Mouse (Mus musculus): ENCODE measurements at regions not wholly inside any gene's neighbourhood (a gene's known extent, or its start where the extent isn't known, plus 50 kb on each side); places are given as distances from the start of the nearest gene placed in this dataset.

DNA sequence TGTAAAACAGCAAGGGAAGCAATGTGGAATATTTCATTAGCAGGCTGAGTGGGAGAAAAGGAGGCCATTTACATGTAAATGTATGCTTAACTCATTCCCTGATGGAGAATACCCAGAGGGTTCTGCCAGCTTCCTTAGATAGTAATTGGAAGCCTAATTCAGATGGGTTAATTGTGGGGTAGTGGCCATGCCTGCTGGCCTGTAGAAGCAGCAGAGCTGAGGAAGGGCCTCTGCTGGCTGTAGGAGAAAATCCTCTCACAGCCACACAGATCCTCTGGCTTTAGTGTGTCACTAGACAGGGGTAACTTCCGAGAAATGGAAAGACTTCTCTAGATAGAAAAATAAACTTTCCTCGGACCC, 1588.7 kb upstream of the Got2 start:
- 66% methylated on average over 2 of the region's 2 CpGs for WGBS
- Histone ChIP-seq H3K36me3 (no peaks in the 10 kb centered on the region), H3K27ac (no peak overlapping the region), H3K9ac (no peak overlapping the region), H3K4me3 (replicated peaks) (no peak overlapping the region), H3K27me3 (replicated peaks) (no peaks in the 10 kb centered on the region), H3K9me3 (no peaks in the 10 kb centered on the region), H3K4me2 (replicated peaks) (no peak overlapping the region), H3K4me1 (replicated peaks) (no peaks in the 10 kb centered on the region)
- ATAC-seq, result no peak

DNA sequence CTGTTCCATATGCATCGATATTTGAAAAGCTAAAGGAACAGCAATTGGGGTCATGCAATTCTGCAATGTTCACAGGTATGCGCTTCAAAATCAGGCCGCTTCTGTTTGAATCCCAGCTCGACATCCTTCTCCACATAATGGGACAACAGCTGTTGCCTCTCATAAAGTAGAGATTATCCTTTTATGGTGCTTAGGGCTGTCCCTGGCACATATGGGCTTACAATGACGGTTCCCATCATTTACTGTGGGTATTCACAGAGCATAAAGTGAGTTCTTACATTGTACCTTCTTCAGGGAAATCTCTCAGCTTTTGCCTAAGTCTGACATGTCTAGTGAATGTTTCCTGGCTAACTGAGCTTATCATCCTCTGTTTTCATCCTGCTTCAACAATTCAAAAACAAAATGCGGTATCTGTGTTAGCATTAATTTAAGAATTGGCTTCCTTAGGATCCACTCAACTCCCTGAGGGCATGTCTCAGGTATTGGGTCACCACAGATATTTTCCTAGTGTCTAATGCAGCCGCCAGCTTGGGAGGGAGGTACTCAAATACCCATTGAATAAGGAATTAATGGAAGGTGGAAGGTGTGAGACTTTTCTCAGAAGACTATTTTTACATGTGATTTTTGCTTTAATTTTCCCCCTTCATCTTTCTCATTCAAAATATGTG, 1588.2 kb upstream of the Got2 start:
- 85% methylated on average over 7 of the region's 7 CpGs for WGBS
- Histone ChIP-seq H3K27ac (no peak overlapping the region), H3K27me3 (replicated peaks) (no peaks in the 10 kb centered on the region), H3K4me2 (replicated peaks) (no peak overlapping the region), H3K9me3 (no peaks in the 10 kb centered on the region), H3K4me3 (replicated peaks) (no peak overlapping the region), H3K4me1 (replicated peaks) (no peaks in the 10 kb centered on the region), H3K9ac (no peak overlapping the region), H3K36me3 (no peaks in the 10 kb centered on the region)
- no peak for ATAC-seq

DNA sequence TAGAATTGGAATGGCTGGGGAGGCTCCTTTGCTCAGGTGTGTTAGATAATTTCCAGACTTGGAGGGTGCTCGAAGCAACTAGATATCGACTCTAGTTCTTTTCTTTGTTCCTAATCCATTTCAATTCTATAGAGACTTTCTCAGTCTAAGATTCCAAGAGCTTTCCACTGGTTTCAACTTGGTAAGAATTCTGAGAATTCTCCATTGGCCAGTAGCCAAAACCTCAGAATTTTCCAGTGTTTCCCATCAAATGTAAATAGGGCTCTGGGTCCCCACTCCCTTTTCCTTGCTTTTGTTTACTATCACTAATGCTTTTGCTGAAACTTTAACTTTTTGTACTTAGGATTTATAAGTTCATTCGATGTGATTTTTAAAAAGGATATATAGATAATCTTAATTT, 1585.0 kb upstream of the Got2 start:
- H3K27me3 ChIP-seq (replicated peaks), result no peaks in the 10 kb centered on the region
- no peak overlapping the region for H3K9ac ChIP-seq
- H3K36me3 ChIP-seq, result no peaks in the 10 kb centered on the region
- H3K4me3 ChIP-seq (replicated peaks), result no peak overlapping the region
- no peaks in the 10 kb centered on the region for H3K9me3 ChIP-seq
- ATAC-seq, result no peak
- no peak overlapping the region for H3K27ac ChIP-seq
- WGBS, result 65% methylated on average over 3 of the region's 3 CpGs
- no peaks in the 10 kb centered on the region for H3K4me1 ChIP-seq (replicated peaks)
- no peak overlapping the region for H3K4me2 ChIP-seq (replicated peaks)

DNA sequence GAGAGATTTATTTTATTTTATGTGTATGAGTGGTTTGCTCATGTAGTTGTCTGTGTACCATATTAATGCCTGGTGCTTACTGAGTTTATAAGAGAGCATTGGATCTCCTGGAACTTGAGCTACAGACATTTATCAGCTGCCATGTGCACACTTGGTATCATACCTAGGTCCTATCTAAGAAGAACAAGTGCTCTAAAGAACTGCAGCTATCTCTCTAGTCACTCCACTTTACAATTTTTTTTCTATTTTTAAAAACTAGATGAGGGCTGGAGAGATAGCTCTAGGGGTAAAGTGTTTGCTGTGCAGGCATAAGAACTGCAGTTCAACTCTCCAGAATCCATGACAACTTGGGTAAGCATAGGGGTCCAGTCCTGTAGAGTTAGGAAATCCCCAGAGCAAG, 1573.1 kb upstream of the Got2 start:
- H3K36me3 ChIP-seq, result no peaks in the 10 kb centered on the region
- ATAC-seq, result no peak
- no peak overlapping the region for H3K4me2 ChIP-seq (replicated peaks)
- H3K4me1 ChIP-seq (replicated peaks), result no peaks in the 10 kb centered on the region
- no peak overlapping the region for H3K4me3 ChIP-seq (replicated peaks)
- no peaks in the 10 kb centered on the region for H3K9me3 ChIP-seq
- H3K27ac ChIP-seq, result no peak overlapping the region
- H3K9ac ChIP-seq, result no peak overlapping the region
- no peaks in the 10 kb centered on the region for H3K27me3 ChIP-seq (replicated peaks)

DNA sequence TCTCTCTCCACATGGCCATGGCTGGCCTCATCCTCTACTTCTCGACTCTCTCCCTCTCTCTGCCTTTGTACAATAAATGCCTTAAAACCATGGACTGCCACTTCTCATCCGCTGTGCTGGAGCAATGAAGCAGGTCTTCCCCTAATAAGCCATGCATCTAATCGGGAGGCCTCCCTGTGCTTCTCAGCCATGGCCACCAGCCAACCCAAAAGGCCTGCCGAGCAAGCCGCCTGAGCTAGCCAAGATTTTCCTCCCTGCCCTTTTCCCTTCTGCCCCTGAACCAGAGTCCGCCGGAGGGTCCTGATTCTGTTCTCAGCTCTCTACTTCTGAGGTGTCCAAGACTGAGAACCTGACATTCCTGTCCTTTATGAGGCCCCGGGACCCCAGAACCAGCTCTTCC, 1559.3 kb upstream of the Got2 start:
- Histone ChIP-seq H3K36me3 (no peaks in the 10 kb centered on the region), H3K27ac (no peak overlapping the region), H3K4me3 (replicated peaks) (no peak overlapping the region), H3K27me3 (replicated peaks) (no peaks in the 10 kb centered on the region), H3K9me3 (no peaks in the 10 kb centered on the region), H3K4me2 (replicated peaks) (no peak overlapping the region), H3K9ac (no peak overlapping the region), H3K4me1 (replicated peaks) (no peaks in the 10 kb centered on the region)
- 91% methylated on average over 8 of the region's 8 CpGs for WGBS
- ATAC-seq, result no peak

DNA sequence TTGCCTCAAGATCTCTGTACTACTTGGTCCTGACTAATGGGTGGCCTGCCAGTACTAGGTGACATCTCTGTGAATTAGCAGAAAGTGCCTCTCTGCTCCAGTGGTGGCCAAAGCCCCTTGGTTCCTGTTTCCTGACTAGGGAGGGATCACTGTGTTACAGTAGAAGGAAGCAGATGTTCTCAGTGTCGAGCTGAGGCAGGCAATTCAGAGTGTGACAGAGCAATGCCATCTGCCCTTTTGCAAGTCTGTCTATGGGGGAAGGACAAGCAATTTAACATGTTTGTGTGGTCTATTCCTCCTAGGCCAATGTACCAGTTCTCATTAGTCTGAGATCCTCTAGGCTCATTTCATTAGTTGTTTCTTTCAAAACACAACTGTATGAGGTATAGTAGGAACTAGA, 1553.1 kb upstream of the Got2 start:
- 36% methylated on average over 1 of the region's 1 CpGs for WGBS
- no peak for ATAC-seq
- Histone ChIP-seq H3K27ac (no peak overlapping the region), H3K4me1 (replicated peaks) (no peaks in the 10 kb centered on the region), H3K4me3 (replicated peaks) (no peak overlapping the region), H3K9me3 (no peaks in the 10 kb centered on the region), H3K36me3 (no peaks in the 10 kb centered on the region), H3K4me2 (replicated peaks) (no peak overlapping the region), H3K27me3 (replicated peaks) (no peaks in the 10 kb centered on the region), H3K9ac (no peak overlapping the region)

DNA sequence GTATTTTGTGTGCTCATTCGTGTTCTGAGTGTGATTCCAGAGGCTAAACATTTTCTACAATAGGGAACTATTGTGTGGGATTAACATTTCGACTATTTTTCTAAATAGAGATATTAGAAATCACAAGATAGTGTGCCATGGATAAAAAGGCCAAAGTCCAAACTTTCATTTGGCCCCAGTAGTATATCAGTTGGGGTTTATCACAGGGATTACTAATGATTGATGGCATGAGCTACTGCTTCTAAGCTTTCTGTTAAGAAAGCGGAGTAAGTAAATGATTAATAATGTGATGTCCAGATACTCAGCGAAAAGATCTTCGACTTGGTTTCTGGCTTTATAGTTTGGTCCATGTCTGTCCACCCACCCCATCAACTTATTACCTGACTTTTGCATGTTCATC, 1545.2 kb upstream of the Got2 start:
- Histone ChIP-seq H3K4me2 (replicated peaks) (no peak overlapping the region), H3K27ac (no peak overlapping the region), H3K9me3 (no peaks in the 10 kb centered on the region), H3K4me3 (replicated peaks) (no peak overlapping the region), H3K27me3 (replicated peaks) (no peaks in the 10 kb centered on the region), H3K4me1 (replicated peaks) (no peaks in the 10 kb centered on the region), H3K9ac (no peak overlapping the region), H3K36me3 (no peaks in the 10 kb centered on the region)
- ATAC-seq, result peak; percentile 84
- WGBS, result 51% methylated on average over 5 of the region's 5 CpGs

DNA sequence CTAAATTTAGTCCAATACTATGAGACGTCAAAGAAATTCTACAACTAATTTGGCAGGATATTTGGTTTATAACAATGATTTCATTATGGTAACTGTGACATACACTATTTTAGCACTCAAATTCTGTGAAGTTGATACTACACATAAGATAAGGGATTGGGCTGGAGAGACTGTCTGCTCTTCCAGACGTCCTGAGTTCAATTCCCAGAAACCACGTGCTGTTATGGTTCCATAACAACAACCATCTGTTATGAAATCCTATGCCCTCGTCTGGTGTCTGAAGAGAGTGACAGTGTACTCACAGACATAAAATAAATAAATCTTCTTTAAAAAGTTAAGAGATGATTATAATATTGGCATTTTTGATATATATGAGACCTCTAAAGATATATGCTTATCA, 1543.1 kb upstream of the Got2 start:
- Histone ChIP-seq H3K9ac (no peak overlapping the region), H3K4me1 (replicated peaks) (no peaks in the 10 kb centered on the region), H3K4me3 (replicated peaks) (no peak overlapping the region), H3K27ac (no peak overlapping the region), H3K9me3 (no peaks in the 10 kb centered on the region), H3K4me2 (replicated peaks) (no peak overlapping the region), H3K27me3 (replicated peaks) (no peaks in the 10 kb centered on the region), H3K36me3 (no peaks in the 10 kb centered on the region)
- ATAC-seq, result no peak
- 61% methylated on average over 4 of the region's 4 CpGs for WGBS

DNA sequence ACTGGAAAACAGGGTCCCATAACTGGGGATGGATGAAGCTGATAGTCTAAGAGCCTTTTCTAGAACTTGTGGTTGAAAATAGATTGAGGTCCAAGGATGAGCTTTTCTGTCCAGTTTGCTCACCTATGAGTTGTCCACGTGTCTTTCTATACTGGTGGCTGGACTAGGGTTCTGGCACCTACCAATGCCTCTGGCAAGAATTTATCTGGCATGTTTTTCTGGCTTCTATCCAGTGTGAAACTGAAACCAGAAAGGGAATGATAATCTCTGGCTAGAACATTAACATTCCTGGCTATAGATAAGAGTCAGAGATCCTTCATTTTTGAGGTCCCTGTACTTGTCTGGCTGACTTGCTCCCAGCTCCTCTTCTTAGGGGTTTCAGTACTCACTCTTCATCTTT, 1534.0 kb upstream of the Got2 start:
- Histone ChIP-seq H3K4me3 (replicated peaks) (no peak overlapping the region), H3K27ac (no peak overlapping the region), H3K27me3 (replicated peaks) (no peaks in the 10 kb centered on the region), H3K36me3 (no peaks in the 10 kb centered on the region), H3K9me3 (no peaks in the 10 kb centered on the region), H3K4me1 (replicated peaks) (no peaks in the 10 kb centered on the region), H3K9ac (no peak overlapping the region), H3K4me2 (replicated peaks) (no peak overlapping the region)
- ATAC-seq, result no peak
- WGBS, result 75% methylated on average over 1 of the region's 1 CpGs

DNA sequence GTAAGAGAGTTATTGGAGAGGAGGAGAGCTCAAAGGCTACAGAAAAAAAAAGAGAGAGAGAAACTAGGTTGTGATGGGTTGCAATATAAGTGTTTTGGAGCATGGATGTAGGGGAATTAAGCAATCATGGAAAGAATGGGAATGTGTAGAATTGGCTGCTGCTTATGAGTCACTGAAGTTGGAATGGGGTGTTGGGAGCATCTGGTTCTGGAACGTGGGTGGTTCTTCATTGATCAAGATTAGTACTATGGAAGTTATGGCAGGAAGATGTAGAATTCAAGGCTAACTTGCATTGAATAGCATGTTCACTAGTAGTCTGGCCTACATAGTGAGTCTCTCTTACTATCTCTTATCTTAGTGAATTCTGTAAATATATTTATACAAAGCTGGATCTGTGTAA, 1526.4 kb upstream of the Got2 start:
- Histone ChIP-seq H3K36me3 (no peaks in the 10 kb centered on the region), H3K27ac (no peak overlapping the region), H3K4me1 (replicated peaks) (no peaks in the 10 kb centered on the region), H3K4me3 (replicated peaks) (no peak overlapping the region), H3K4me2 (replicated peaks) (no peak overlapping the region), H3K9ac (no peak overlapping the region), H3K9me3 (no peaks in the 10 kb centered on the region), H3K27me3 (replicated peaks) (no peaks in the 10 kb centered on the region)
- ATAC-seq, result no peak
- 79% methylated on average over 1 of the region's 1 CpGs for whole genome bisulfite sequencing

DNA sequence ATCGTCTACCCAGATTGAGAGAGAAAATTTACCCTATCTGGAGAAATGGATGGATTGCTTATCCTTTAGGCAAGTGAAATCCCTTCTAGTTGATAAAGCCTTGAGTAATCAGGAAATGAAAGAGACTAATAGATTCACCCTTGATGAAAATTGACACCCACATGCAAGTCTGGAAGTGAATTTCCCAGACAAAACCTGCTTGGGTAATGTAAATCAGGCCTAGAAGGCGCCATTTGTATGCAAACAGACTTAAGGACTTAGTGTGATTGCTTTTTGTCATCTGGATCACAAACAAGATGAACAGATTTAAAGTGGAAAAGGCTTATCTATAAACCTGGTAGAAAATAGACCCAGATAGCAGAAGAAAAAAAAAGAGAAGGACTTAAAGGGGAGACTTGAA, 1515.0 kb upstream of the Got2 start:
- Histone ChIP-seq H3K4me1 (replicated peaks) (no peaks in the 10 kb centered on the region), H3K9me3 (no peaks in the 10 kb centered on the region), H3K9ac (no peak overlapping the region), H3K27ac (no peak overlapping the region), H3K27me3 (replicated peaks) (no peaks in the 10 kb centered on the region), H3K36me3 (no peaks in the 10 kb centered on the region), H3K4me3 (replicated peaks) (no peak overlapping the region), H3K4me2 (replicated peaks) (no peak overlapping the region)
- ATAC-seq, result no peak
- 68% methylated on average over 2 of the region's 2 CpGs for WGBS

DNA sequence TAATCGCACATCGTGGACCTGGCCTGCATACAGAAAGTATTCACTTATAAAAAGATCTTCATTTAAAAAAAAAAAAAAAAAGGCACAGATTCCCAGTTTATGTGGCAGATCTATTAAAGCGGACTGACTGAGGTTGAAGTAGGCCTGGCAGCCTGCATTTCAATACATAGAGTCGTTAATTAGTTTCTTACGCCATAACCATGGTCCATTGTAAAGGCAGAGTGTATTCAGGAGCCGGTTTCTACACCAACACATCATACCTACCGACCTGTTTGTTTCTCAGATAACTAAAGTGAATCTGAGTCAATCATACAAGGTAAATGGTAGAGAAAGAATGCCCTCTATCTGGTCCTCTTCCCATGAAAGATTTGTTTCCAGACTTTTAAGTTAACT, 1509.0 kb upstream of the Got2 start:
- H3K36me3 ChIP-seq, result no peaks in the 10 kb centered on the region
- no peaks in the 10 kb centered on the region for H3K27me3 ChIP-seq (replicated peaks)
- no peaks in the 10 kb centered on the region for H3K4me1 ChIP-seq (replicated peaks)
- H3K9me3 ChIP-seq, result no peaks in the 10 kb centered on the region
- no peak overlapping the region for H3K4me3 ChIP-seq (replicated peaks)
- 40% methylated on average over 7 of the region's 7 CpGs for WGBS
- H3K9ac ChIP-seq, result no peak overlapping the region
- ATAC-seq, result no peak
- H3K27ac ChIP-seq, result no peak overlapping the region
- H3K4me2 ChIP-seq (replicated peaks), result no peak overlapping the region

DNA sequence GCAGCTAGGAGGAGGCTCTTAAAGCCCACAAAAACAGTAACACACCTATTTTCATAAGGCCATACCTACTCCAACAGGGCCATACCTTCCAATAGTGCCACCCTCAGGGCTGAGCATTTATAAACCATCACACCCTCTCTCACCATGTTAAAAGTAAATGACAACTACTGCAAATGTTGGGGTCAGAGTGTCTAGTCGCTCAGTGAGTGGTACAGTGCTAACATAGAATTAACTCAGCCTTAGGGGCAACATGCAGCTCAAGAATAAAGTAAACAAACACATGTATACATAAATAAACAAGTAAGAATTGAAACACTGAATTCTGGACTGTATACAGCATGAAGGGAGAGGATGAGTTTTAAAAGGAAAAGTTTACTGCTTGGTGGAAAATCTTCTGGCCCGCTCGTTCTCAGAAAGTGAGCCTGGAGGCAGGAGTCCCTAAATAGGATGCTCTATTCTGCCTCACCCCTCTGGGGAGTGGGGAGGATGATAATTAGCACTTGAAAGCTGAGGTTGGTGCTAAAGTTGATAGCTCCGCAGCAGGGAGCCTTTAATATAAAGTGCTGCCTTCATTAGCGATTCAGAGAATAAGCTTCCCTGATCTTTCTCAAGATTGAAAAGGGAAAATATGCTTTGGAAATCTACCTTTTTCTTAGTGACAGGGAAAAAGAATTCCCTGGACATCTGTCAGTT, 1508.4 kb upstream of the Got2 start:
- Histone ChIP-seq H3K9me3 (no peaks in the 10 kb centered on the region), H3K4me1 (replicated peaks) (no peaks in the 10 kb centered on the region), H3K27me3 (replicated peaks) (no peaks in the 10 kb centered on the region), H3K4me3 (replicated peaks) (no peak overlapping the region), H3K27ac (no peak overlapping the region), H3K36me3 (no peaks in the 10 kb centered on the region), H3K9ac (no peak overlapping the region), H3K4me2 (replicated peaks) (no peak overlapping the region)
- 41% methylated on average over 5 of the region's 5 CpGs for WGBS
- no peak for ATAC-seq
